Mouse (Mus musculus): Measurements from ENCODE around the gene Glra1.
"Not testable (repeated sequence)": the region's sequence is repeated elsewhere in the genome, so short reads cannot be mapped to it uniquely, and the experiment has no call there.

GRCm38 (mm10) chr11:55614631-55615030, 6.6 kb upstream of the Glra1 start:
- TF ChIP-seq CTCF, EP300 (IDR thresholded peaks at IDR 0.05): not testable (repeated sequence)

Measured in lung, postnatal 0 days (tissue).